8 mouse cellular contexts compared by ENCODE assay signal in genomic region chr7:130669370-130669881, GRCm38 (mm10).
DNase-seq lines count a peak whose midpoint lies in the region; ATAC-seq and TF ChIP-seq lines count a peak whose summit lies in the region.

No protein-coding gene starts in this region.

- DNase-seq in left cerebral cortex, postnatal 4 days = peak; percentile 55
- no peak for DNase-seq in left cerebral cortex, adult 2 months (ENCODE audit: extremely low spot score in 1 of 2, low spot score in 2 of 2)
- peak; percentile 76 for DNase-seq in forebrain, embryonic 14.5 days (ENCODE audit: low spot score)
- peak; percentile 53 for DNase-seq in liver
- no peak for DNase-seq in thymus, adult 18-20 months

- 47% methylated on average over 8 of the region's 8 CpGs for WGBS in forebrain, embryonic 14.5 days
- 33% methylated on average over 8 of the region's 8 CpGs for WGBS in hindbrain, embryonic 16.5 days
- 38% methylated on average over 8 of the region's 8 CpGs for WGBS in stomach, embryonic 15.5 days

- intact Hi-C loops in left cerebral cortex, postnatal 4 days (cut with DNase I) = no loop called here
- intact Hi-C loops in left cerebral cortex, adult 2 months (cut with DNase I) = no loop called here

- no peak overlapping the region for H3K27ac ChIP-seq in left cerebral cortex, adult 2 months
- peak overlapping the region; percentile 86 for H3K27ac ChIP-seq in forebrain, embryonic 14.5 days (ENCODE audit: low read depth, low read length)
- peak overlapping the region; percentile 79 for H3K27ac ChIP-seq in hindbrain, embryonic 16.5 days (ENCODE audit: low read depth, low read length)
- peak overlapping the region; percentile 58 for H3K27ac ChIP-seq in stomach, embryonic 15.5 days

- peak; percentile 61 for ATAC-seq in forebrain, embryonic 14.5 days
- peak; percentile 28; the same call in 1 of the 2 replicates for ATAC-seq in hindbrain, embryonic 16.5 days
- no peak for ATAC-seq in stomach, embryonic 15.5 days (ENCODE audit: insufficient read depth, low FRiP score, low read depth)
- ATAC-seq in CD4-positive, CD25-positive, alpha-beta regulatory T cell, adult 4 months = no peak

- no peak overlapping the region for H3K4me2 ChIP-seq in forebrain, embryonic 14.5 days (ENCODE audit: low read length)
- no peak overlapping the region for H3K4me2 ChIP-seq in hindbrain, embryonic 16.5 days (ENCODE audit: low read length)
- no peak overlapping the region for H3K4me2 ChIP-seq in stomach, embryonic 15.5 days

- no peak overlapping the region for H3K4me3 ChIP-seq in left cerebral cortex, adult 2 months
- H3K4me3 ChIP-seq in forebrain, embryonic 14.5 days (ENCODE audit: low read depth, low read length) = no peak overlapping the region
- H3K4me3 ChIP-seq in hindbrain, embryonic 16.5 days (ENCODE audit: low read length) = no peak overlapping the region
- no peak overlapping the region for H3K4me3 ChIP-seq in stomach, embryonic 15.5 days (replicated peaks)

- no peaks in the 10 kb centered on the region for H3K9me3 ChIP-seq in forebrain, embryonic 14.5 days (replicated peaks; ENCODE audit: control insufficient read depth, low read length)
- H3K9me3 ChIP-seq in hindbrain, embryonic 16.5 days (ENCODE audit: control insufficient read depth, low read length) = no peaks in the 10 kb centered on the region
- H3K9me3 ChIP-seq in stomach, embryonic 15.5 days = no peaks in the 10 kb centered on the region

- no peak for TF ChIP-seq CTCF in left cerebral cortex, adult 2 months (IDR thresholded peaks at IDR 0.05)

- H3K36me3 ChIP-seq in forebrain, embryonic 14.5 days (ENCODE audit: control insufficient read depth, insufficient read depth, low read length) = no peaks in the 10 kb centered on the region
- no peaks in the 10 kb centered on the region for H3K36me3 ChIP-seq in hindbrain, embryonic 16.5 days (ENCODE audit: control insufficient read depth, insufficient read depth, low read length)
- peaks cover 5% of the 10 kb centered on the region for H3K36me3 ChIP-seq in stomach, embryonic 15.5 days

- no peaks in the 10 kb centered on the region for H3K27me3 ChIP-seq in forebrain, embryonic 14.5 days (replicated peaks; ENCODE audit: control insufficient read depth, insufficient read depth, low read length)
- H3K27me3 ChIP-seq in hindbrain, embryonic 16.5 days (replicated peaks; ENCODE audit: control insufficient read depth, insufficient read depth, low read length) = no peaks in the 10 kb centered on the region
- no peaks in the 10 kb centered on the region for H3K27me3 ChIP-seq in stomach, embryonic 15.5 days (replicated peaks)

- peaks cover 18% of the 10 kb centered on the region for H3K4me1 ChIP-seq in forebrain, embryonic 14.5 days (ENCODE audit: control insufficient read depth, insufficient read depth, low read length)
- H3K4me1 ChIP-seq in hindbrain, embryonic 16.5 days (ENCODE audit: control insufficient read depth, insufficient read depth, low read depth, low read length) = peaks cover 20% of the 10 kb centered on the region
- H3K4me1 ChIP-seq in stomach, embryonic 15.5 days = peaks cover 31% of the 10 kb centered on the region

- H3K9ac ChIP-seq in forebrain, embryonic 14.5 days (ENCODE audit: low read length) = peak overlapping the region; percentile 22; the same call in 1 of the 2 replicates
- no peak overlapping the region; the same call in 1 of the 2 replicates for H3K9ac ChIP-seq in hindbrain, embryonic 16.5 days (ENCODE audit: low read depth, low read length)
- H3K9ac ChIP-seq in stomach, embryonic 15.5 days = no peak overlapping the region

Comparison
In these comparisons a context has a peak if more than half of its experiments do, and no peak if none do; other contexts are left out.
1. DNase-seq: peak in left cerebral cortex, postnatal 4 days (single experiment), forebrain, embryonic 14.5 days (single experiment) and liver (single experiment); none in left cerebral cortex, adult 2 months (0 of 2) and thymus, adult 18-20 months (0 of 2).
2. ATAC-seq: peak in forebrain, embryonic 14.5 days (single experiment) and hindbrain, embryonic 16.5 days (single experiment); none in stomach, embryonic 15.5 days (single experiment) and CD4-positive, CD25-positive, alpha-beta regulatory T cell, adult 4 months (single experiment).